Mouse (Mus musculus): ENCODE measurements around the gene Serpinh1. TPM values are rescaled to one million over a fixed set of nuclear protein-coding genes. Genes with fewer than 3 reads are reported as not detected.

Serpinh1 gene
- polyA plus RNA-seq (2012; ENCODE audit: insufficient read depth, low replicate concordance), result 0.09 TPM in 1 of 2 replicates, not detected in the other

GRCm38 (mm10) chr7:99352526-99353400, at the start of gene Serpinh1:
Gene Serpinh1, minus strand, starts transcription at chr7:99353239.
- TF ChIP-seq FLI1 (IDR thresholded peaks at IDR 0.05; ENCODE audit: low read length) (no peak), GATA1 (IDR thresholded peaks at IDR 0.05; ENCODE audit: borderline replicate concordance, low read length) (no peak)

GRCm38 (mm10) chr7:99402477-99402876, 49.4 kb upstream of the Serpinh1 start:
- peaks cover 21% of the 10 kb centered on the region for H3K4me1 ChIP-seq
- H3K27me3 ChIP-seq (replicated peaks), result peaks cover 73% of the 10 kb centered on the region
- TF ChIP-seq GATA1 (IDR thresholded peaks at IDR 0.05; ENCODE audit: borderline replicate concordance, low read length), result no peak
- TF ChIP-seq FLI1 (IDR thresholded peaks at IDR 0.05; ENCODE audit: low read length), result no peak
- no peaks in the 10 kb centered on the region for H3K36me3 ChIP-seq (replicated peaks; ENCODE audit: low read length)
- H3K9me3 ChIP-seq, result no peaks in the 10 kb centered on the region
- no peak overlapping the region for H3K4me3 ChIP-seq (replicated peaks)

More at GRCm38 (mm10) chr7:99352526-99353400, at the start of gene Serpinh1:
- H3K36me3 ChIP-seq (replicated peaks; ENCODE audit: low read length), result no peaks in the 10 kb centered on the region
- no peak within 1 kb of the TSS for H3K4me3 ChIP-seq (replicated peaks)
- peaks cover 13% of the 10 kb centered on the region for H3K4me1 ChIP-seq
- peaks cover 85% of the 10 kb centered on the region for H3K27me3 ChIP-seq (replicated peaks)
- H3K9me3 ChIP-seq, result no peaks in the 10 kb centered on the region

DNA sequence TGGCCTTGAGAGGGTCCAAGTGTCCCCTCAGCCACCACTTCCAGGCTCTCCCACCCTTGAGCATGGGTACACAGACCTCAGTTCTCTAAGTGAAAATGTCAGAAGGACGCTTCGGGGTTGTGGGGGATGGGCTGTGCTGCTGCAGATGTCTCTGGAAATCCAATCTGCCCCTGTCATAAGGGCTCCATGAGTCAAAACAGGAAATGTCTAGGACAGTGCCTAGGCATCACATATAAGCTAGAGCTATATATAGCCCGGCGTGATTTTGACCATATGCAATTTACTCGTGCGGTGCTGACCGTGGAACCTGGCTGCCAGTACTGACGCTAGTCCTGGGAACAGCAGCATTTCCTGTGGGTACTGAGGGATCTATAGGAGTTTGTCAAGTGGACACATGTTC, 48.3 kb upstream of the Serpinh1 start:
- H3K9me3 ChIP-seq, result no peaks in the 10 kb centered on the region
- H3K36me3 ChIP-seq (replicated peaks; ENCODE audit: low read length), result no peaks in the 10 kb centered on the region
- H3K27me3 ChIP-seq (replicated peaks), result peaks cover 82% of the 10 kb centered on the region
- no peak for TF ChIP-seq GATA1 (IDR thresholded peaks at IDR 0.05; ENCODE audit: borderline replicate concordance, low read length)
- no peak for TF ChIP-seq FLI1 (IDR thresholded peaks at IDR 0.05; ENCODE audit: low read length)
- H3K4me1 ChIP-seq, result peaks cover 15% of the 10 kb centered on the region; the same call in 1 of the 2 replicates
- H3K4me3 ChIP-seq (replicated peaks), result no peak overlapping the region

GRCm38 (mm10) chr7:99396994-99397659, 44.1 kb upstream of the Serpinh1 start:
- H3K9me3 ChIP-seq, result no peaks in the 10 kb centered on the region
- H3K4me3 ChIP-seq (replicated peaks), result no peak overlapping the region
- H3K4me1 ChIP-seq, result peaks cover 3% of the 10 kb centered on the region; the same call in 1 of the 2 replicates
- no peaks in the 10 kb centered on the region for H3K36me3 ChIP-seq (replicated peaks; ENCODE audit: low read length)
- H3K27me3 ChIP-seq (replicated peaks), result peaks cover 87% of the 10 kb centered on the region
- no peak for TF ChIP-seq FLI1 (IDR thresholded peaks at IDR 0.05; ENCODE audit: low read length)

DNA sequence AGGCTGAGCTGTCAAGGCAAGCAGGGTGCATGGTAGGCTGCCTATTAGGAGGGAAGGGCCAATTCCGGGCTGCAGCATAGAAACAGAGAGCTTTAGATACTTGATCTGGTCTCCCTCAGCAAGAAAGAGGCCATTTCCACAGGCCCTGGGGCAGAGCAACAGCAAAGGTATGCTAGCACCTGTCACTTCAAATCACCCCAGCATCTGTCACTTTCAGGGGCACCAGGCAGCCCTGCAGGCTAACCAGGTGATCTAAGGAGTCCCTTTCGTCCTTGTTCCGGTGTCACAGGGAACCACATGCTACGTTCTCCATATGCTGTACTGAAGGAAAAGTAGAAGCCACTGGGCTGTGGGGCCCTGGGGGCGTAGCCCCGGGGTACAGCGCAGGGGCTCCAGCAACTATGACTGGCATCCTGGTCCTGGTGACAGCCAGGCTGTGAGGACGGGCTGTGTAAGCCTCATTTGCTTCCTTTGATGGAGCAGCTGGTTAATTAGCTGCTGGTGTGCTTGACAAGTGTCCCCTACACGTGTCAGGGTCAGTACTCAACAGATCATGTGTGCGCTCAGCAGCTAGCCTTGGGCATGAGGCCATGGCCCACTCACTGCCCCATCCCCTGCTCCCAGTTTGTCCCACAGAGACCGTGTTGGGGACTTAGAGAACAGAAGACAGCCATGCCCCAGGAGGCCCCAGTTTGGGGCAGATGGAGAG, 43.0 kb upstream of the Serpinh1 start:
- Histone ChIP-seq H3K36me3 (replicated peaks; ENCODE audit: low read length) (no peaks in the 10 kb centered on the region), H3K4me1 (no peaks in the 10 kb centered on the region; the same call in 1 of the 2 replicates), H3K4me3 (replicated peaks) (no peak overlapping the region), H3K27me3 (replicated peaks) (peaks cover 89% of the 10 kb centered on the region), H3K9me3 (no peaks in the 10 kb centered on the region)
- TF ChIP-seq FLI1 (IDR thresholded peaks at IDR 0.05; ENCODE audit: low read length) (no peak), GATA1 (IDR thresholded peaks at IDR 0.05; ENCODE audit: borderline replicate concordance, low read length) (no peak)

- Histone ChIP-seq H3K36me3 (replicated peaks; ENCODE audit: low read length) (no peaks in the 10 kb centered on the region), H3K4me1 (no peaks in the 10 kb centered on the region; the same call in 1 of the 2 replicates)
- TF ChIP-seq GATA1 (IDR thresholded peaks at IDR 0.05; ENCODE audit: borderline replicate concordance, low read length) (no peak), FLI1 (IDR thresholded peaks at IDR 0.05; ENCODE audit: low read length) (no peak)
Measured at GRCm38 (mm10) chr7:99395385-99395784, 42.3 kb upstream of the Serpinh1 start.

DNA sequence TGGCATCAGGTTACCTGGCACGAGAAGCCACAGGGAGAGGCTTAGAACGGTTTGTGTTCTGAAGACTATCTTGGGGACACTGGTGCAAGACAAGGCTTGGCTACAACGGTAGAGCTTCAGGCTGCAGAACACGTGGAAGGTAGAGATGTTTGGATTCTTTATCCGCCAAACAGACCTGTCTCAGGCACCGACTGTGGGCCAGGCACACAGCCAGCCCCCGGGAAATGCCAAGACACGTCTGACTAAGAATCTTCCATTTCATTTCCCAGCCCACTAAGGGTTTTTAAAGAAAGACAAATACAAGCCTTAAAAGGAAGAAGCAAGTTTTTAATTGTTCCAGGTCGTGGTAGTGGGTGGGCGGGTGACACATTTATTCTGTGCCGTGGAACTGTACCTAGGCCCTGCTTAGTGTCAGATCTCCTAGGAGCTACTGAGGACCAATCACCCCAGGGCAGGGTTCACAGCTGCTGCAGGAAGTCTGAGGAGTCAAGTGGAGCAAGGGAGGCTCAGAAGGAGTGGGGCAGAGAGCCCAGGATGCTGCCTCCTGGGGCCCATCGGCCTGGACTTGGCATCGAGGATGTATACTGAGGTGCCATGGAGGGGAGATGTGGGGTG, 40.8 kb upstream of the Serpinh1 start:
- H3K9me3 ChIP-seq, result no peaks in the 10 kb centered on the region
- no peak for TF ChIP-seq FLI1 (IDR thresholded peaks at IDR 0.05; ENCODE audit: low read length)
- TF ChIP-seq GATA1 (IDR thresholded peaks at IDR 0.05; ENCODE audit: borderline replicate concordance, low read length), result no peak
- no peaks in the 10 kb centered on the region for H3K36me3 ChIP-seq (replicated peaks; ENCODE audit: low read length)
- H3K4me3 ChIP-seq (replicated peaks), result no peak overlapping the region
- H3K4me1 ChIP-seq, result no peaks in the 10 kb centered on the region; the same call in 1 of the 2 replicates
- peaks cover 94% of the 10 kb centered on the region for H3K27me3 ChIP-seq (replicated peaks)

More at GRCm38 (mm10) chr7:99395385-99395784, 42.3 kb upstream of the Serpinh1 start:
- no peaks in the 10 kb centered on the region for H3K9me3 ChIP-seq
- no peak overlapping the region for H3K4me3 ChIP-seq (replicated peaks)
- H3K27me3 ChIP-seq (replicated peaks), result peaks cover 92% of the 10 kb centered on the region

DNA sequence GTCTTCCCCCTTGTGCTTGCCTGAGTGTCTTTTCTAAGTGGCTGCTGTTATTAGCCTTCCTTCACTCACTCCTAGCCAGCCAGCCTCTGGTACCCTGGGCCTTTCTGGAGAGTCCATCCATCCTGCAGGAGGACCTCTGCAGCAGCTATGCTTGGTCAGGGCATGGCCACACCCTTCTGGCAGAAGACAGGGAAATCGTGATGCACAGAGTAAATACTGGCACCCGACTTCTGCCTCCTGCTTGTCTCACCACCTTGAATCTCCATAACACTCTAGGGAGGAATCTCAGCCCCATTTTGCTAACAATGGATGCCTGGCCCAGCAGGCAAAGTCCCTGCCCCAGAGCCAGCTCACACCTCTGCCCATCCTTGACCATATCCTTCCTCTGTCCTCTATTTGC, 39.7 kb upstream of the Serpinh1 start:
- H3K4me1 ChIP-seq, result no peaks in the 10 kb centered on the region; the same call in 1 of the 2 replicates
- no peaks in the 10 kb centered on the region for H3K36me3 ChIP-seq (replicated peaks; ENCODE audit: low read length)
- no peak for TF ChIP-seq GATA1 (IDR thresholded peaks at IDR 0.05; ENCODE audit: borderline replicate concordance, low read length)
- TF ChIP-seq FLI1 (IDR thresholded peaks at IDR 0.05; ENCODE audit: low read length), result no peak
- H3K4me3 ChIP-seq (replicated peaks), result no peak overlapping the region
- H3K9me3 ChIP-seq, result no peaks in the 10 kb centered on the region
- H3K27me3 ChIP-seq (replicated peaks), result peaks cover 98% of the 10 kb centered on the region

- no peak overlapping the region for H3K4me3 ChIP-seq (replicated peaks)
- TF ChIP-seq GATA1 (IDR thresholded peaks at IDR 0.05; ENCODE audit: borderline replicate concordance, low read length) (no peak), FLI1 (IDR thresholded peaks at IDR 0.05; ENCODE audit: low read length) (no peak)
- H3K36me3 ChIP-seq (replicated peaks; ENCODE audit: low read length), result no peaks in the 10 kb centered on the region
- peaks cover 3% of the 10 kb centered on the region; the same call in 1 of the 2 replicates for H3K4me1 ChIP-seq
- no peaks in the 10 kb centered on the region for H3K9me3 ChIP-seq
- peaks cover 99% of the 10 kb centered on the region for H3K27me3 ChIP-seq (replicated peaks)
Measured at GRCm38 (mm10) chr7:99390559-99390958, 37.5 kb upstream of the Serpinh1 start.

Measured in megakaryocyte, embryonic 14.5 days (primary cell).